Mouse (Mus musculus) liver, embryonic 14.5 days (tissue): ENCODE measurements around the gene Ankfn1. TPM values are rescaled to one million over a fixed set of nuclear protein-coding genes. Genes with fewer than 3 reads are reported as not detected.

Experiments used
- ATAC-seq: fragments of 200-750 bp; cut with Nextera tagmentation; 2 replicates; pipeline ENCODE4 v1.8.0; 2017; ENCODE audit warnings: moderate number of reproducible peaks, mild to moderate bottlenecking, moderate library complexity; ENCODE audit not compliant: insufficient read depth
- DNase-seq, 3 experiments: peaks; one replicate each; pipeline ENCODE4 v3.0.0-alpha.2; 2012 to 2013; ENCODE audit warnings: low read depth in 3 of 3, low spot score in 3 of 3
- H3K27ac ChIP-seq: fragments of 300-500 bp; sonication (generic); 2 replicates; pipeline ENCODE4 v1.5.1; 2014; ENCODE audit warnings: moderate library complexity, mild to moderate bottlenecking, control low read depth, inconsistent platforms
- H3K27me3 ChIP-seq: fragments of 300-500 bp; sonication (generic); 2 replicates; pipeline ENCODE4 v1.6.1; 2014; ENCODE audit warnings: mild to moderate bottlenecking, low read length, moderate library complexity; ENCODE audit not compliant: control insufficient read depth, insufficient read depth
- H3K36me3 ChIP-seq: fragments of 300-500 bp; sonication (generic); replicated peaks from 2 replicates; pipeline ENCODE4 v1.6.1; 2014; ENCODE audit warnings: low read depth; ENCODE audit not compliant: control insufficient read depth, insufficient read depth
- H3K4me1 ChIP-seq, 2 experiments: fragments of 200-500 bp in 1 of 2; fragments of 300-500 bp in 1 of 2; sonication (generic) in 1 of 2; replicated peaks; 2 replicates each; pipeline ENCODE4 v1.6.1; 2012 to 2014; ENCODE audit warnings: antibody characterized with exemption in 1 of 2, inconsistent platforms in 1 of 2, low read length in 1 of 2; ENCODE audit not compliant: control insufficient read depth in 2 of 2, insufficient read depth in 2 of 2
- H3K4me2 ChIP-seq: fragments of 300-500 bp; sonication (generic); 2 replicates; pipeline ENCODE4 v1.6.1; 2014; ENCODE audit warnings: low read depth, mild to moderate bottlenecking, control low read depth, moderate library complexity
- H3K4me3 ChIP-seq, 2 experiments: fragments of 200-500 bp in 1 of 2; fragments of 300-500 bp in 1 of 2; sonication (generic) in 1 of 2; 2 replicates each; pipeline ENCODE4 v1.5.1; 2012 to 2014; ENCODE audit warnings: low read depth in 2 of 2, low read length in 2 of 2, mild to moderate bottlenecking in 2 of 2, control low read depth in 1 of 2, inconsistent platforms in 1 of 2, moderate library complexity in 1 of 2; ENCODE audit not compliant: insufficient read depth in 1 of 2
- H3K9ac ChIP-seq: fragments of 300-500 bp; sonication (generic); replicated peaks from 2 replicates; pipeline ENCODE4 v1.6.1; 2014; ENCODE audit warnings: mild to moderate bottlenecking, control low read depth, moderate library complexity
- H3K9me3 ChIP-seq: fragments of 300-500 bp; sonication (generic); 2 replicates; pipeline ENCODE4 v1.6.1; 2016; ENCODE audit warnings: low read length, mixed read lengths; ENCODE audit not compliant: control insufficient read depth
- CTCF ChIP-seq: IDR thresholded peaks from 2 replicates; pipeline ENCODE4 v1.5.1; 2016; ENCODE audit warnings: antibody characterized with exemption, low read depth, control low read depth
- EP300 ChIP-seq: IDR thresholded peaks from 2 replicates; pipeline ENCODE4 v1.6.1; 2016; ENCODE audit warnings: antibody characterized with exemption, low read depth
- WGBS: fragments of 180-500 bp; shearing (Covaris S2); extraction: QIAGEN DNeasy Blood & Tissue Kit; methylation state at CpG from one replicate; pipeline ENCODE4 v1.1.7; 2014; ENCODE audit not compliant: insufficient replicate concordance; 5-methylcytosine and 5-hydroxymethylcytosine counted together
- polyA plus RNA-seq, 2 experiments: library from polyadenylated mRNA; depleted of rRNA in 1 of 2; stranded (reverse) in 1 of 2; unstranded in 1 of 2; fragments of >200 nt; fragmentation: Nextera tagmentation in 1 of 2; extraction: Ambion mirVana in 1 of 2; gene quantifications; 2 replicates each; pipeline versions ENCODE4 v1.2.1 to v1.2.3; 2012 to 2014

The Ankfn1 gene
- polyA plus RNA-seq, 2 experiments: not detected

GRCm38 (mm10) chr11:89676922-89677321 is 100.5 kb downstream of the Ankfn1 start:
- DNase-seq: no peak
- Histone ChIP-seq H3K9ac (no peak overlapping the region), H3K27me3 (no peaks in the 10 kb centered on the region), H3K9me3 (no peaks in the 10 kb centered on the region), H3K4me2 (no peak overlapping the region), H3K4me3 (no peak overlapping the region), H3K36me3 (no peaks in the 10 kb centered on the region), H3K27ac (no peak overlapping the region), H3K4me1 (no peaks in the 10 kb centered on the region)
- TF ChIP-seq CTCF: no peak
- no peak for TF ChIP-seq EP300
- WGBS: 49% methylated on average over 2 of the region's 2 CpGs
- no peak for ATAC-seq

DNA sequence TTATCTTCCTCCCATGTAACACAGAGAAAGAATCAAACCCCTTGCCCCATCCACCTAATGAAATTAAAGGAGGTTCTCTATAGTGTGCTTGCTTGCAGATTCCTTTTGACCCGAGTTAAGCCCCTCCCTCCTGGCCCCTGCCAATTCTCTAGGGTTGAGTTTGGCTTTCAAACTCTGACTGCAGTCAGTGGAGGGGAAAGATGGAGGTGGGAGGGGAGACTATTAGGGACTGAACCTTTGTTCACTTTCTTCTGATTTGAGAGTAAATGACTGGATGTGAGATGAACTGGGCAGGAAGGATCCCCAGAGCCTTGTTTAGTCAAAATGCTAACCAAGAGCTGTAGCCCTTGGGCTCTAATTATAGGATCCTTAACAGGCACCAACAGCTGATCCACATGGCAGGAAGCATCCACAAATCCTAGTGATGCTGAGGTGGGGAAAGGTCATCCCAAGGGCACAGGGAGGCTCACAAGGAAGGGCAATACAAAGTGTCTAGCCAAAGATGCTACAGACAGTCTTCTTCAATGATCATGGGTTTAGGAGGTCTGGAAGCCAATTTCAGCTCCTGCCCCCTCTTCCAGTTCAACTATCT is 103.4 kb downstream of the Ankfn1 start:
- WGBS: 9% methylated on average over 1 of the region's 1 CpGs
- H3K27ac ChIP-seq: no peak overlapping the region
- H3K36me3 ChIP-seq: no peaks in the 10 kb centered on the region
- no peak for TF ChIP-seq EP300
- no peak overlapping the region for H3K4me2 ChIP-seq
- H3K9ac ChIP-seq: no peak overlapping the region
- H3K9me3 ChIP-seq: no peaks in the 10 kb centered on the region
- ATAC-seq (no peak), DNase-seq (no peak)
- H3K27me3 ChIP-seq: no peaks in the 10 kb centered on the region
- H3K4me1 ChIP-seq: no peaks in the 10 kb centered on the region
- no peak overlapping the region for H3K4me3 ChIP-seq

DNA sequence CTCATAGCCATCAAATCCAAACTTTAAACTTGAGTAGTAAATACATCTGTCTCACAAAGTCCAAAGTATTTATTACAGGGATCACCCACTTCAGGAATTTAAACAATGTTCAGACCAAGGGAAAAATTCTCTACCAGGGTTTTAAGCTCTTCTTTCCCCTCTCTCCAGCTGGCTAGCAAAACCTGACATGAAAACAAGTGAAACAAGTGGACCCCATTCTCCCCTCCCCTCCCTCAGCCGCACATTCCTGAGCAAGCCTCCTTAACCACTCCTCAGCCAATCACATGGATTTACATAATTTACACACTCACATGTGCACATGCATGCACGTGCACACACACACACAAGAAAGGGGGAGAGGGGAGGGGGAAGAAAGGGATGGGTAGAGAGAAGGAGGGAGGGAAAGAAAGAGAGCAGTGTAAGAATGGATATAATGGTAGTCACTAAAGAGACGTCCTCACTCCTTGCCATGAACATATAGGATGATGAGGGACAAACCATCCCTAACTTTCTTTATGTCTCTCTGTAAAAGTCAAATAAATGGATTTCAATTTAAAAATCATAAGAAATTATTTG is 104.9 kb downstream of the Ankfn1 start:
- no peak overlapping the region for H3K4me3 ChIP-seq
- DNase-seq (no peak), ATAC-seq (no peak)
- no peak for TF ChIP-seq CTCF
- no peak for TF ChIP-seq EP300
- 46% methylated on average over 3 of the region's 3 CpGs for WGBS
- no peaks in the 10 kb centered on the region for H3K9me3 ChIP-seq
- no peak overlapping the region for H3K4me2 ChIP-seq
- H3K36me3 ChIP-seq: no peaks in the 10 kb centered on the region
- no peaks in the 10 kb centered on the region for H3K4me1 ChIP-seq
- no peak overlapping the region for H3K9ac ChIP-seq
- H3K27ac ChIP-seq: no peak overlapping the region
- H3K27me3 ChIP-seq: no peaks in the 10 kb centered on the region

GRCm38 (mm10) chr11:89665170-89665880 is 112.1 kb downstream of the Ankfn1 start:
- Histone ChIP-seq H3K27me3 (no peaks in the 10 kb centered on the region), H3K27ac (no peak overlapping the region), H3K4me3 (no peak overlapping the region), H3K36me3 (no peaks in the 10 kb centered on the region), H3K4me2 (no peak overlapping the region), H3K4me1 (no peaks in the 10 kb centered on the region), H3K9me3 (no peaks in the 10 kb centered on the region), H3K9ac (no peak overlapping the region)
- ATAC-seq (no peak), DNase-seq (no peak)
- no peak for TF ChIP-seq EP300
- no peak for TF ChIP-seq CTCF
- WGBS: 63% methylated on average over 14 of the region's 14 CpGs

DNA sequence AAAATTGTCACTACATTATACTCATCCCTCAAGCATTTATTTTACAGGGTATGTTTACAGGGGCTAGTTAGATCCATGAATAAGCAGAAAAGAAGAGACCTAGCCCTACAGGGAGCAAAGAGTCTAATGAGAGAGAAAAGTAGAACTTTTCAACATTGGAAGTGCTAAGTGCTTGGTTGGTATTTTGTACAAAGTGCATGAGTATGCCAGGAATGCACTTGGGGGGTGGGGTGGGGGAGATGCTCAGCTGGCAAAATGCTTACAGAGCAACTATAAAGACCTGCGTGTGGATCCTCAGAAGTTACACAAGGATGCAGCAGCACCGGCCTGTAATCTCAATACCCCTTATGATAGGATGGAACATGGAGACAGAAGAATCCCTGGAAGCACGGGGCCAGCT is 118.4 kb downstream of the Ankfn1 start:
- H3K9ac ChIP-seq: no peak overlapping the region
- no peak for ATAC-seq
- no peaks in the 10 kb centered on the region for H3K9me3 ChIP-seq
- H3K4me2 ChIP-seq: no peak overlapping the region
- 59% methylated on average over 3 of the region's 3 CpGs for WGBS
- H3K36me3 ChIP-seq: no peaks in the 10 kb centered on the region
- TF ChIP-seq CTCF (no peak), EP300 (no peak)
- DNase-seq: no peak
- no peaks in the 10 kb centered on the region for H3K4me1 ChIP-seq
- no peak overlapping the region for H3K4me3 ChIP-seq
- no peaks in the 10 kb centered on the region for H3K27me3 ChIP-seq
- no peak overlapping the region for H3K27ac ChIP-seq
